In the genomic region with DNA sequence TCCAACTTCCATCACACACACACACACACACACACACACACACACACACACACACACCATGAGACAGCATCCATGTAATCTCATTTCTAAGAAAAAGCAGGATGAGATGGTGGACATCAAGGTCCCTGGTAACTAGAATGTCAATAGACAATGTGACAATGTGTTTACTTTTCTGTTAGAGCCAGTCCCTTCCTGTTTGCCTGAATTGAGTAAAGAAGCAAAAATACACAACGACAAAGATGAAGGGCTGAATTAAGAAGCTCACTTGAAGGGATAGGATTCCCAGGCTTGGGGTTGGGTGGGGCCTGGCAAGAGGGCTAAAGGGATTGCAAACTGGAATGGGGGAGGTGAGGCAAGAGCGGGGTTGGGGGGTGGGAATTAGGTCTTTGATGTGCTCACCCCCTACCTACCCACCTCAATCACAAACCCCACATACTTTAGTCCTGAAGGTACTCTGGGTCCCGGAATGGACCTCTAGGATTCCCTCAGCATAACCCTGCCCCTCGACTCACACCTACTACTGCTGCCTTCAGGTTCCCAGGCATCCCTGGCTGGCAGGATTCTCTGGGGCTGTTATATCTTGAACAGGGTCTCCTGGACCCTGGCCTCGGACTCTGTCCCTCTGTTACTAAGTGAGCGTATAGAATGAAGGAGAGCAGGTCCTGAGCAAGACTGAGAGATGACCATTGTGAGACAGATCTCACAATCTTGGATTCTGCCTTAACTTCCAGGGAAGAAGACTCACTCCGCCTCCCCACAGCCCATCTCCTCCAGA, we compare ENCODE assay signal across 9 mouse cellular contexts.
A peak's percentile ranks its signal among the peaks of the same experiment; 100 is the strongest.
DNase-seq lines count a peak whose midpoint lies in the region; ATAC-seq and TF ChIP-seq lines count a peak whose summit lies in the region.
"Had no signal": no experiment of that assay in that cellular context is flagged by ENCODE, and none has a peak within 500 bp of the region (broad histone marks: within the 10 kb centered on the region; RNA-seq: fewer than 3 reads in every experiment).

No protein-coding gene starts in this region.

- H3K4me3 ChIP-seq in heart, embryonic 13.5 days, result 0 out of 2 replicates have a peak overlapping the region, but pooled peaks have one; percentile 8
- peak overlapping the region; percentile 74 for H3K4me3 ChIP-seq in E14TG2a.4 (replicated peaks; ENCODE audit: low read length)
- no peak overlapping the region for H3K4me3 ChIP-seq in limb, embryonic 10.5 days

- no peak for ATAC-seq in heart, embryonic 13.5 days (ENCODE audit: extremely low read depth, insufficient number of reproducible peaks, low FRiP score, low TSS enrichment)
- no peak for ATAC-seq in megakaryocyte progenitor cell, adult 5-6 weeks (replicated peaks; ENCODE audit: poor library complexity)

- no peak for DNase-seq in heart, adult 9 months (ENCODE audit: low spot score in 2 of 2)
- peak; percentile 37 for DNase-seq in 3134 (ENCODE audit: extremely low read depth, insufficient read length, low spot score)
- no peak for DNase-seq in limb, embryonic 10.5 days (ENCODE audit: low spot score)
- DNase-seq in ovary, postnatal 14 days (ENCODE audit: low spot score), result no peak
- DNase-seq: thymus, adult 18-20 months had no signal

- H3K36me3 ChIP-seq in heart, embryonic 13.5 days, result no peaks in the 10 kb centered on the region
- H3K36me3 ChIP-seq in E14TG2a.4 (ENCODE audit: insufficient read depth, low read length), result no peaks in the 10 kb centered on the region
- no peaks in the 10 kb centered on the region for H3K36me3 ChIP-seq in limb, embryonic 10.5 days

- peak overlapping the region; percentile 52 for H3K4me2 ChIP-seq in heart, embryonic 13.5 days
- H3K4me2 ChIP-seq: lung, embryonic 14.5 days had no signal

- no peak for TF ChIP-seq CTCF in E14TG2a.4 (conservative IDR thresholded peaks at IDR 0.05; ENCODE audit: low read length)

- 62% methylated on average over 7 of the region's 7 CpGs for WGBS in heart, embryonic 13.5 days
- WGBS in limb, embryonic 10.5 days, result 45% methylated on average over 7 of the region's 7 CpGs

- no peaks in the 10 kb centered on the region; the same call in 1 of the 2 replicates for H3K27me3 ChIP-seq in heart, embryonic 13.5 days (replicated peaks)
- H3K27me3 ChIP-seq in E14TG2a.4 (ENCODE audit: insufficient read depth, low read length), result no peaks in the 10 kb centered on the region
- peaks cover 5% of the 10 kb centered on the region; the same call in 1 of the 2 replicates for H3K27me3 ChIP-seq in limb, embryonic 10.5 days (ENCODE audit: low read depth, poor library complexity, severe bottlenecking)

- peaks cover 58% of the 10 kb centered on the region for H3K4me1 ChIP-seq in heart, embryonic 13.5 days
- peaks cover 90% of the 10 kb centered on the region for H3K4me1 ChIP-seq in E14TG2a.4 (replicated peaks; ENCODE audit: low read depth, low read length)
- H3K4me1 ChIP-seq in limb, embryonic 10.5 days, result peaks cover 45% of the 10 kb centered on the region

- peak overlapping the region; percentile 62 for H3K27ac ChIP-seq in heart, embryonic 13.5 days (replicated peaks)
- peak overlapping the region; percentile 11; the same call in 1 of the 2 replicates for H3K27ac ChIP-seq in limb, embryonic 10.5 days

- no peaks in the 10 kb centered on the region for H3K9me3 ChIP-seq in heart, embryonic 13.5 days
- H3K9me3 ChIP-seq in E14TG2a.4 (ENCODE audit: low read length), result no peaks in the 10 kb centered on the region
- H3K9me3 ChIP-seq in limb, embryonic 10.5 days (replicated peaks), result no peaks in the 10 kb centered on the region

- H3K9ac ChIP-seq in heart, embryonic 13.5 days, result peak overlapping the region; percentile 69
- H3K9ac ChIP-seq: lung, embryonic 14.5 days had no signal
